Mouse (Mus musculus) thymus, postnatal 36 days (tissue): Measurements from ENCODE around the gene Gm14692.
"Not testable (repeated sequence)": the region's sequence is repeated elsewhere in the genome, so short reads cannot be mapped to it uniquely, and the experiment has no call there.

Experiments used
- DNase-seq, 2 experiments: peaks; one replicate each; pipeline ENCODE4 v3.0.0; 2022; ENCODE audit warnings: mixed read lengths in 2 of 2

Gene Gm14692

DNA sequence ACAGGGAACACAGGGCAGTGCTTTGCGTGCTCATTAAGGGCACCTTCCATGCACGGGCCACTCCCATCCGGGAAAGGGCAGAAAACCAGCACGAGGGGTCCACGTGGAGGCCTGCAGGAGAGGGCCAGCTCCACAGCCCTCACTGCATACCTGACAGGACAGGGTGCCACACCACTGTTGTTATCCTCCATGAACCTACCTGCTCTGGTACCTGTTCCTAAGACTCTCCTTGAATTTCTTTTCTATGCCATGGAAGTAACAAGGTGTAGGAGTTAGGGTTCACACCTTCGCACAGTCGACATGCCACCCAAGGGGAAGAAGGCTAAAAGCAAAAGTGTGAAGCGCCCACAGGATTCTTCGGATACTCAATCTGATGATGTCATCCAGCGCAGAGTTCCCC lies at the start of gene Gm14692:
Gene Gm14692, plus strand, starts transcription at position 301 of the 400 bp plus-strand sequence.
- DNase-seq = not testable (repeated sequence)

DNA sequence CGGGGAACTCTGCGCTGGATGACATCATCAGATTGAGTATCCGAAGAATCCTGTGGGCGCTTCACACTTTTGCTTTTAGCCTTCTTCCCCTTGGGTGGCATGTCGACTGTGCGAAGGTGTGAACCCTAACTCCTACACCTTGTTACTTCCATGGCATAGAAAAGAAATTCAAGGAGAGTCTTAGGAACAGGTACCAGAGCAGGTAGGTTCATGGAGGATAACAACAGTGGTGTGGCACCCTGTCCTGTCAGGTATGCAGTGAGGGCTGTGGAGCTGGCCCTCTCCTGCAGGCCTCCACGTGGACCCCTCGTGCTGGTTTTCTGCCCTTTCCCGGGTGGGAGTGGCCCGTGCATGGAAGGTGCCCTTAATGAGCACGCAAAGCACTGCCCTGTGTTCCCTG lies 2.0 kb upstream of the Gm14692 start, which contains the start of gene Gm1140:
Gene Gm1140, minus strand, starts transcription at position 101 of the 400 bp plus-strand sequence.
- DNase-seq = not testable (repeated sequence)
